Mouse (Mus musculus): Measurements from ENCODE around the gene Myct1. TPM values are rescaled to one million over a fixed set of nuclear protein-coding genes. Genes with fewer than 3 reads are reported as not detected.

Gene Myct1
- total RNA-seq, 2 experiments from 2014 or later = 1.0 to 1.3 TPM

- DNase-seq (ENCODE audit: low spot score in 2 of 2) = no peak
Measured at GRCm38 (mm10) chr10:5615186-5616040, 21.8 kb downstream of the Myct1 start.

- DNase-seq (ENCODE audit: low spot score in 2 of 2) = no peak
Measured at GRCm38 (mm10) chr10:5626268-5626667, 32.7 kb downstream of the Myct1 start.

- DNase-seq (ENCODE audit: low spot score in 2 of 2) = no peak
Measured at GRCm38 (mm10) chr10:5633672-5634200, 40.2 kb downstream of the Myct1 start.

- peak; percentile 40 to 51 for DNase-seq (ENCODE audit: low spot score in 2 of 2)
Measured at GRCm38 (mm10) chr10:5634336-5634735, 40.8 kb downstream of the Myct1 start.

- DNase-seq (ENCODE audit: low spot score in 2 of 2) = no peak
Measured at GRCm38 (mm10) chr10:5637322-5637721, 43.7 kb downstream of the Myct1 start.

GRCm38 (mm10) chr10:5639112-5639511, 45.5 kb downstream of the Myct1 start, which contains the start of gene Vip:
Gene Vip (plus strand): TSS chr10:5639218.
- peak; percentile 14 to 30 for DNase-seq (ENCODE audit: low spot score in 2 of 2)

Other genes with a start within 250 kb of the Myct1 start
- gene Syne1, start 42.3 kb upstream of the Myct1 start, total RNA-seq (2021) = 100 to 1,000 TPM; 126 to 137 TPM
- 1 to 10 TPM; 8.0 to 9.1 TPM for gene Vip, start 45.4 kb downstream of the Myct1 start, total RNA-seq (2021)
- 1 to 10 TPM; 2.4 to 2.5 TPM for gene Fbxo5, start 211.8 kb downstream of the Myct1 start, total RNA-seq (2021)
- 10 to 100 TPM in 1 of 2 experiments, 1 to 10 TPM in 1; 9.3 to 11.3 TPM for gene Mtrf1l, start 230.1 kb downstream of the Myct1 start, total RNA-seq (2021)